Mouse (Mus musculus) thymus, postnatal 36 days (tissue): ENCODE measurements around the gene Slc44a1.

Experiments used
- DNase-seq, 2 experiments: peaks; one replicate each; pipeline ENCODE4 v3.0.0; 2022; ENCODE audit warnings: mixed read lengths in 2 of 2

Gene Slc44a1

GRCm38 (mm10) chr4:53539929-53540328 is 99.7 kb downstream of the Slc44a1 start:
- no peak for DNase-seq

- DNase-seq: no peak
Measured at GRCm38 (mm10) chr4:53543421-53543820, 103.2 kb downstream of the Slc44a1 start.

GRCm38 (mm10) chr4:53544889-53545288 is 104.7 kb downstream of the Slc44a1 start:
- DNase-seq: no peak

- DNase-seq: no peak
Measured at GRCm38 (mm10) chr4:53547381-53547780, 107.2 kb downstream of the Slc44a1 start.

GRCm38 (mm10) chr4:53549375-53549774 is 109.2 kb downstream of the Slc44a1 start:
- no peak for DNase-seq

GRCm38 (mm10) chr4:53564618-53565017 is 124.4 kb downstream of the Slc44a1 start:
- no peak for DNase-seq

- no peak for DNase-seq
Measured at GRCm38 (mm10) chr4:53567065-53567464, 126.9 kb downstream of the Slc44a1 start.

- no peak for DNase-seq
Measured at GRCm38 (mm10) chr4:53575558-53575957, 135.3 kb downstream of the Slc44a1 start.

GRCm38 (mm10) chr4:53587676-53588075 is 147.5 kb downstream of the Slc44a1 start:
- no peak for DNase-seq

- DNase-seq: no peak
Measured at GRCm38 (mm10) chr4:53588936-53589335, 148.7 kb downstream of the Slc44a1 start.

- DNase-seq: no peak
Measured at GRCm38 (mm10) chr4:53589466-53589865, 149.3 kb downstream of the Slc44a1 start.

GRCm38 (mm10) chr4:53590163-53590562 is 149.9 kb downstream of the Slc44a1 start:
- DNase-seq: no peak

- no peak for DNase-seq
Measured at GRCm38 (mm10) chr4:53590691-53591447, 150.7 kb downstream of the Slc44a1 start.

- no peak for DNase-seq
Measured at GRCm38 (mm10) chr4:53591536-53591935, 151.3 kb downstream of the Slc44a1 start.

- no peak for DNase-seq
Measured at GRCm38 (mm10) chr4:53591941-53592340, 151.7 kb downstream of the Slc44a1 start.

- DNase-seq: no peak
Measured at GRCm38 (mm10) chr4:53592386-53592785, 152.2 kb downstream of the Slc44a1 start.

GRCm38 (mm10) chr4:53594204-53594603 is 154.0 kb downstream of the Slc44a1 start:
- no peak for DNase-seq

- DNase-seq: no peak
Measured at GRCm38 (mm10) chr4:53595246-53596062, 155.2 kb downstream of the Slc44a1 start.

GRCm38 (mm10) chr4:53596063-53596895 is 156.1 kb downstream of the Slc44a1 start:
- no peak for DNase-seq

GRCm38 (mm10) chr4:53600462-53600861 is 160.2 kb downstream of the Slc44a1 start:
- no peak for DNase-seq

GRCm38 (mm10) chr4:53614576-53615225 is 174.5 kb downstream of the Slc44a1 start:
- no peak for DNase-seq

GRCm38 (mm10) chr4:53617968-53618367 is 177.8 kb downstream of the Slc44a1 start:
- no peak for DNase-seq

GRCm38 (mm10) chr4:53620104-53620503 is 179.9 kb downstream of the Slc44a1 start:
- no peak for DNase-seq
